Mouse (Mus musculus) hindbrain, embryonic 16.5 days (tissue): ENCODE data around the gene 1700001C19Rik. TPM values are rescaled to one million over a fixed set of nuclear protein-coding genes. Genes with fewer than 3 reads are reported as not detected.

ENCODE experiments used
- ATAC-seq: fragments of 200-750 bp; cut with Nextera tagmentation; 2 replicates; pipeline ENCODE4 v1.8.0; 2017; ENCODE audit warnings: moderate TSS enrichment, moderate library complexity
- H3K27ac ChIP-seq: fragments of 300-500 bp; sonication (generic); 2 replicates; pipeline ENCODE4 v1.5.1; 2014; ENCODE audit warnings: low read depth, mild to moderate bottlenecking, control low read depth, low read length, moderate library complexity
- H3K27me3 ChIP-seq: fragments of 300-500 bp; sonication (generic); replicated peaks from 2 replicates; pipeline ENCODE4 v1.6.1; 2014; ENCODE audit warnings: low read length; ENCODE audit not compliant: control insufficient read depth, insufficient read depth
- H3K36me3 ChIP-seq: fragments of 300-500 bp; sonication (generic); 2 replicates; pipeline ENCODE4 v1.6.1; 2014; ENCODE audit warnings: mild to moderate bottlenecking, low read length, moderate library complexity, mixed read lengths; ENCODE audit not compliant: control insufficient read depth, insufficient read depth
- H3K4me1 ChIP-seq: fragments of 300-500 bp; sonication (generic); 2 replicates; pipeline ENCODE4 v1.6.1; 2014; ENCODE audit warnings: low read depth, low read length; ENCODE audit not compliant: control insufficient read depth, insufficient read depth
- H3K4me2 ChIP-seq: fragments of 300-500 bp; sonication (generic); 2 replicates; pipeline ENCODE4 v1.6.1; 2014; ENCODE audit warnings: mild to moderate bottlenecking, low read length, control low read depth, moderate library complexity
- H3K4me3 ChIP-seq: fragments of 300-500 bp; sonication (generic); 2 replicates; pipeline ENCODE4 v1.5.1; 2014; ENCODE audit warnings: mild to moderate bottlenecking, low read length, control low read depth, moderate library complexity
- H3K9ac ChIP-seq: fragments of 300-500 bp; sonication (generic); 2 replicates; pipeline ENCODE4 v1.6.1; 2014; ENCODE audit warnings: low read depth, mild to moderate bottlenecking, control low read depth, low read length, moderate library complexity
- H3K9me3 ChIP-seq: fragments of 300-500 bp; sonication (generic); 2 replicates; pipeline ENCODE4 v1.6.1; 2014; ENCODE audit warnings: mild to moderate bottlenecking, low read length, moderate library complexity; ENCODE audit not compliant: control insufficient read depth
- WGBS: fragments of 180-500 bp; shearing (Covaris S2); extraction: QIAGEN DNeasy Blood & Tissue Kit; methylation state at CpG from one replicate; pipeline ENCODE4 v1.1.7; 2014; 5-methylcytosine and 5-hydroxymethylcytosine counted together
- polyA plus RNA-seq: library from polyadenylated mRNA; unstranded; fragments of >200 nt; fragmentation: Nextera tagmentation; extraction: Ambion mirVana; gene quantifications from 2 replicates; pipeline ENCODE4 v1.2.1, GENCODE M21; 2015

1700001C19Rik gene
- polyA plus RNA-seq, 1 experiment from 2014 or later: 1.1 TPM

- H3K36me3 ChIP-seq: no peaks in the 10 kb centered on the region
- H3K27me3 ChIP-seq: peaks cover 13% of the 10 kb centered on the region
- 83% methylated on average over 8 of the region's 8 CpGs for WGBS
- no peak overlapping the region for H3K4me2 ChIP-seq
- peaks cover 10% of the 10 kb centered on the region for H3K4me1 ChIP-seq
- no peak overlapping the region for H3K9ac ChIP-seq
- ATAC-seq: no peak
- no peak overlapping the region for H3K4me3 ChIP-seq
- no peaks in the 10 kb centered on the region for H3K9me3 ChIP-seq
- no peak overlapping the region for H3K27ac ChIP-seq
Measured at GRCm38 (mm10) chr17:47399091-47399490, 38.1 kb downstream of the 1700001C19Rik start.

- Histone ChIP-seq H3K36me3 (no peaks in the 10 kb centered on the region), H3K27me3 (peaks cover 13% of the 10 kb centered on the region), H3K9ac (peak overlapping the region; percentile 1; the same call in 1 of the 2 replicates), H3K4me1 (peaks cover 10% of the 10 kb centered on the region), H3K4me3 (peak overlapping the region; percentile 33), H3K27ac (no peak overlapping the region), H3K4me2 (peak overlapping the region; percentile 52), H3K9me3 (no peaks in the 10 kb centered on the region)
- 3% methylated on average over 16 of the region's 20 CpGs for WGBS
- ATAC-seq: peak; percentile 60
Measured at GRCm38 (mm10) chr17:47395376-47395913, 41.7 kb downstream of the 1700001C19Rik start.

- peak overlapping the region; percentile 33 for H3K4me3 ChIP-seq
- H3K27ac ChIP-seq: no peak overlapping the region
- no peaks in the 10 kb centered on the region for H3K36me3 ChIP-seq
- H3K9me3 ChIP-seq: no peaks in the 10 kb centered on the region
- H3K4me1 ChIP-seq: peaks cover 10% of the 10 kb centered on the region
- ATAC-seq: no peak
- H3K9ac ChIP-seq: peak overlapping the region; percentile 28
- H3K4me2 ChIP-seq: peak overlapping the region; percentile 52
- WGBS: 23% methylated on average over 23 of the region's 24 CpGs
- H3K27me3 ChIP-seq: peaks cover 13% of the 10 kb centered on the region
Measured at GRCm38 (mm10) chr17:47394223-47394869, 42.8 kb downstream of the 1700001C19Rik start.

GRCm38 (mm10) chr17:47386649-47387048 is 50.5 kb downstream of the 1700001C19Rik start:
- H3K9ac ChIP-seq: no peak overlapping the region

GRCm38 (mm10) chr17:47385145-47385544 is 52.0 kb downstream of the 1700001C19Rik start, which contains the start of gene Guca1b:
Guca1b (plus strand) TSS chr17:47385393.
- Histone ChIP-seq H3K4me2 (no peak within 1 kb of the TSS), H3K9ac (no peak within 1 kb of the TSS), H3K4me1 (no peaks in the 10 kb centered on the region), H3K4me3 (no peak within 1 kb of the TSS), H3K36me3 (no peaks in the 10 kb centered on the region), H3K27ac (no peak within 1 kb of the TSS), H3K27me3 (no peaks in the 10 kb centered on the region), H3K9me3 (no peaks in the 10 kb centered on the region)
- ATAC-seq: no peak
- WGBS: 39% methylated on average over 10 of the region's 10 CpGs

More at GRCm38 (mm10) chr17:47386649-47387048, 50.5 kb downstream of the 1700001C19Rik start:
- Histone ChIP-seq H3K9me3 (no peaks in the 10 kb centered on the region), H3K4me2 (no peak overlapping the region), H3K27me3 (no peaks in the 10 kb centered on the region), H3K4me3 (no peak overlapping the region), H3K4me1 (no peaks in the 10 kb centered on the region), H3K27ac (no peak overlapping the region), H3K36me3 (no peaks in the 10 kb centered on the region)
- WGBS: 55% methylated on average over 4 of the region's 4 CpGs
- no peak for ATAC-seq

GRCm38 (mm10) chr17:47384064-47384463 is 53.1 kb downstream of the 1700001C19Rik start:
- Histone ChIP-seq H3K9me3 (no peaks in the 10 kb centered on the region), H3K27ac (no peak overlapping the region), H3K36me3 (peaks cover 4% of the 10 kb centered on the region; the same call in 1 of the 2 replicates), H3K4me1 (no peaks in the 10 kb centered on the region), H3K9ac (no peak overlapping the region), H3K4me2 (no peak overlapping the region), H3K27me3 (no peaks in the 10 kb centered on the region), H3K4me3 (no peak overlapping the region)
- 88% methylated on average over 3 of the region's 3 CpGs for WGBS
- no peak for ATAC-seq

GRCm38 (mm10) chr17:47383266-47383665 is 53.9 kb downstream of the 1700001C19Rik start:
- H3K27ac ChIP-seq: no peak overlapping the region
- H3K9ac ChIP-seq: no peak overlapping the region
- H3K4me3 ChIP-seq: no peak overlapping the region
- H3K4me2 ChIP-seq: no peak overlapping the region
- 90% methylated on average over 4 of the region's 4 CpGs for WGBS
- no peaks in the 10 kb centered on the region for H3K27me3 ChIP-seq
- H3K36me3 ChIP-seq: peaks cover 9% of the 10 kb centered on the region; the same call in 1 of the 2 replicates
- H3K4me1 ChIP-seq: no peaks in the 10 kb centered on the region
- H3K9me3 ChIP-seq: no peaks in the 10 kb centered on the region
- no peak for ATAC-seq

- Histone ChIP-seq H3K9me3 (no peaks in the 10 kb centered on the region), H3K27ac (no peak overlapping the region), H3K4me2 (no peak overlapping the region), H3K4me1 (no peaks in the 10 kb centered on the region), H3K9ac (no peak overlapping the region), H3K36me3 (peaks cover 9% of the 10 kb centered on the region; the same call in 1 of the 2 replicates), H3K27me3 (no peaks in the 10 kb centered on the region), H3K4me3 (no peak overlapping the region)
- WGBS: 73% methylated on average over 11 of the region's 11 CpGs
- ATAC-seq: no peak
Measured at GRCm38 (mm10) chr17:47381917-47382316, 55.3 kb downstream of the 1700001C19Rik start.

- WGBS: 79% methylated on average over 15 of the region's 15 CpGs
- H3K27me3 ChIP-seq: no peaks in the 10 kb centered on the region
- no peaks in the 10 kb centered on the region for H3K9me3 ChIP-seq
- no peaks in the 10 kb centered on the region for H3K4me1 ChIP-seq
- H3K36me3 ChIP-seq: peaks cover 21% of the 10 kb centered on the region
- ATAC-seq: no peak
- no peak overlapping the region for H3K4me2 ChIP-seq
- H3K9ac ChIP-seq: no peak overlapping the region
- H3K27ac ChIP-seq: no peak overlapping the region
- H3K4me3 ChIP-seq: no peak overlapping the region
Measured at GRCm38 (mm10) chr17:47378133-47378532, 59.0 kb downstream of the 1700001C19Rik start.
